Mouse (Mus musculus): ENCODE data around the gene Ccrl2. TPM values are rescaled to one million over a fixed set of nuclear protein-coding genes. Genes with fewer than 3 reads are reported as not detected.

Ccrl2 gene
- total and polyA plus RNA-seq, 3 experiments: 4.8 to 10.1 (median 8.0) TPM

- no peak for DNase-seq
Measured at GRCm38 (mm10) chr9:111062840-111063239, 5.5 kb upstream of the Ccrl2 start.

DNA sequence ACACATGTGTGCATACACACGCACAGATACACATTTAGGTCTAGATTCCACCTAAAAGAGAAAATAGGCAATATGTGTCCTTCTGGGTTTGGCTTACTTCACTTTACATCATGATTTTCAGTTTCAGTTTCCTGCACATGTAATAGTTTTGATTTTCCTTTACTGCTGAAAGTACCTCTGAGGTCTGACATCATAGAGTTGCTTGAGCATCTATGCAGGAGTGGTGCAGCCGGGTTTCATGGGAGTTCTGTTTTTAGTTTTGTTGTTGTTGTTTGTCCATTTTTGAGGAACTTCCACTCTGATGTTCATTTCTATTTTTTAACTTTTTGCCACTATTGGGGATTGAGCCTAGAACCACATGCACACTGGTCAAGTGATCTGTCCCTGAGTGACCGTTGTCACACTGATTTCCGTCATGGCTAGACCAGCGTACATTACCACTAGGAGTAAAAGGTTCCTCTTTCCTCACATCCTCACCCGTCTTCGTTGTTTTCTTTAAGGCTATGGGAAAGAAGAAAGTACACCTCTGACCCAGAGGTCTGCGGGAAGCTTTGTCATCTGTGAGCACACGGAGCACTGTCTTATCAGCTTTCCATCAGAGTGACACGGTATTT lies 1.7 kb upstream of the Ccrl2 start:
- no peak for DNase-seq

DNA sequence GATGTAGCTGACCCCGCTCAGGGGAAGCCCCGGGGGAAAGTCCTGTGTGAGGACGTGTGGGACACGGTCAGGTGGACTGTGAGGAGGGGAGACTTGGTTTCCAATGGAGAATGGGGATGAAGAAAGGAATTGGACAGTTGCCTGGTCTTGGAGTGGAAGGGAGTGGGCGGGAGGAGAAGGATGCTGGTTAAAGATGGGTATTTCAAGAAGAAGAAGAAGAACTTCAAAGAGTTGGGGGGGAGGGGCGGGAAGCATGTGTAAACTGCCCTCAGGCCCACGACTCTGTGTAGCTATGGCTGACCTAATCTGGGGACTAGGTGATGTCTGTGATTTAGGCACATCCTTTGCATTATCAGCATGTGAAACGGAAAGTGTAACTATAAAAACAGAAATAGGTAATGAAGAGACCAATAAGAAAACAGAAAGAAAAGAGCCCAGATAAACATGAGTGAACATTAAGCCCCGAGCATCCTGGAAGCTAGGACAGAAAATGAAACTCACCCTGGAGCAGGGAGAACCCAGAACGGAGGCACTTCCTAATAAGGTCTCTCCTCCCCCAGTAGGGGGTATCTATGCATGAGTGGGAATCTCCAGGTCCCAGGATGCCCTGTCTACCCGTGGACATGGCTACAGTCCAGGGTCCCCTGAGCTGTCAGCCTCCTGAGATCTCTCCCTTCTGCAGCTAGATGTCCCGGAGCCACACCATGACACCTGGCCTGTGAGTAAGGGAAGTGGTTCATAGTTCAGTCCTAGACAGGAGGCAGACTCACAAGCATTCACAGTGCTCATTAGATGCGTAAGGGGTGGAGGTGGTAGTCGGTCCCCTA lies 438 bp upstream of the Ccrl2 start:
- no peak for DNase-seq

- DNase-seq: no peak
Measured at GRCm38 (mm10) chr9:111056519-111056797, 861 bp downstream of the Ccrl2 start.

GRCm38 (mm10) chr9:111055800-111056518 lies 1.4 kb downstream of the Ccrl2 start:
- no peak for DNase-seq

GRCm38 (mm10) chr9:111054923-111055322 lies 2.4 kb downstream of the Ccrl2 start:
- no peak for DNase-seq

GRCm38 (mm10) chr9:111048452-111048851 lies 8.9 kb downstream of the Ccrl2 start:
- peak; percentile 13 for DNase-seq

- DNase-seq: no peak
Measured at GRCm38 (mm10) chr9:111047266-111047665, 10.1 kb downstream of the Ccrl2 start.

GRCm38 (mm10) chr9:111046222-111046621 lies 11.1 kb downstream of the Ccrl2 start:
- no peak for DNase-seq

DNA sequence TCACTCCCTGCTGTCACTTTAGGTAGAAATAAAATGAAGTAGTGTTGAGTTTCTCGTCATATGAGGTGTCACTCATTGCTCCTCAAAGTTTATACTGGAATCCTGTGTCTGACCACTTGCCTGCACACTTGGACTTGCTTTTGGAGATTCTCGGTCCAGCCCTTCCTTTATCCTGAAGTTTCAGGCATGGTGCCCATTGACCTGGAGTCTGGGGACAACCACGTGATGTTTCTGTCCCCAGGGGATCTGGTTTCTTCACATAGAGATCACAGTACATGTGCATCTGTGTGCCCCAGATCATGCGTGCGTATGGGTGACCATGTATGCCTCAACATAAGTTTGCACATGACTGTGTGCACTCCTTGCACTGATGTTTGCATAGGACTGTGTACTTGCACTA lies 15.1 kb downstream of the Ccrl2 start:
- DNase-seq: peak; percentile 36

DNA sequence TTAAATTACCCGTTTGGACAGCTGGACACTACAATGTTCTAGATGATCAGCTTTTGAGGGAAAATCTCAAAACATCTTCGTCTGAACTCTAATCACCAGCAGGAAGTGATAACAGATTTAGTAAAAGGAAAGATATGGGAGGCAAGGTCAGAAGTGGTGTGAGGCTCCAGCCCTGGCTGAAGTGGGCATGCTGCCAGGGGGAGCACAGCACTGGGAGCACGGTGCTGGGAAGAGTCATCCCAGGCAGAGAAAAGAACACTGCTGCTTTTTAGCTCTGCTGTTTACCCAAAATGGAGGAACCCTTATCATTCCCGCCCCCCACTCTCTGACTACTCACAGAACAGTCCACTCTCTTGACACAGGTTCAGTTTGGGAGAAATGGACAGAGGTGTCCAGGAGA lies 17.4 kb downstream of the Ccrl2 start:
- DNase-seq: peak; percentile 75

DNA sequence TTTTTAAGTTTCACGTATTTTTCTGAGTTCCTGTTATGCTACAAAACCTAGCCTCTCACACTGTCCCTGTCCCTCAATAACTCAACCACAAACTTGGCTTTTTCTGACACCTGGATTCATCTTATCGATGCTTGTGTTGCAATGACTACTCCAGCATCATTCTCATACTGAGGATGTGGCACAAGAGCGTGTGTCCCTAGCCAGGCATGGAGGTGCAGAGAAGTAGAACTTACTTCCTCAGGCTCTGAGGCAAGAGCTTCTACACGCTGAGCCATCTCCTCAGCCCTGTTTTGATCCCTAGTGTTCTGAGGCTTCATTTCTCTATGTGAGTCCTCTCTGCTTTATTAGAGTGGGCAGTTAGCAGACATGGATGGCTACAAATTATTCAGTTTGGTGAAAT lies 23.6 kb downstream of the Ccrl2 start:
- no peak for DNase-seq

DNA sequence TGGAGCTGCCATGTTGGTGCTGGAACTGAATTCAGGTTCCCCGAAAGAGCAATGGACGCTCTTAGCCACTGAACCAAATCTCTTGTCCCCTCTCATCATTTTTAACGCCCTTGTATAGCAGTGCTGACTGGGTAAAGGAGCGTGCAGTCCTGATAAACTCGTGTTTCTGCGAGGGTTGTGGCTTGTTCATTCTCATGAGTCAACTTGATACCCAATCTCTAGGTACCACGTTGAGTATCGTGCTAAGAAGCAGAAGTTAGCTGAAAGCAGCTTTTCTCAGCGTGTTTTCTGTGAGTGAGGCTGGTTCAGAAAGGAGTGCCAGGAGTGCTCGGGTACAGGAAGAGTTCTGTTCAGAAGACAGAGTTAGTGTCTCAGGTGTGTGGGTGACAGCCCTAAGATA lies 30.5 kb downstream of the Ccrl2 start:
- DNase-seq: no peak

- no peak for DNase-seq
Measured at GRCm38 (mm10) chr9:111019022-111019421, 38.3 kb downstream of the Ccrl2 start, which contains the start of gene Ltf. Ltf (plus strand) TSS chr9:111019271.

DNA sequence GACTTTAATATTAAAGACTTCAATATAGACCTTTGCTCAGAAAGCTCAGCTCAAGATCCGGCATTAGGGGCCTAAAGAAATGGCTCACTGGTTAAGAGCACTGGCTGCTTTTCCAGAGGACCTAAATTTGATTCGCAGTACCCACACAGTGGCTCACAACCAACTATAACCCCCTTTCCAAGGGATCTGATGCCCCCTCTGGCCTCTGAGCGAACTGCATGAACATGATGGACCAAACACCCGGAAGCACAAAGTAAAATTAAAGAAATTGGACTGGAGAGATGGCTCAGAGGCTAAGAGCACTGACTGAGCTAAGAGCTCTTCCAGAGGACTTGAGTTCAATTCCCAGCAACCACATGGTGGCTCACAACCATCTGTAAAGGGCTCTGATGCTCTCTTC lies 41.7 kb downstream of the Ccrl2 start:
- no peak for DNase-seq

DNA sequence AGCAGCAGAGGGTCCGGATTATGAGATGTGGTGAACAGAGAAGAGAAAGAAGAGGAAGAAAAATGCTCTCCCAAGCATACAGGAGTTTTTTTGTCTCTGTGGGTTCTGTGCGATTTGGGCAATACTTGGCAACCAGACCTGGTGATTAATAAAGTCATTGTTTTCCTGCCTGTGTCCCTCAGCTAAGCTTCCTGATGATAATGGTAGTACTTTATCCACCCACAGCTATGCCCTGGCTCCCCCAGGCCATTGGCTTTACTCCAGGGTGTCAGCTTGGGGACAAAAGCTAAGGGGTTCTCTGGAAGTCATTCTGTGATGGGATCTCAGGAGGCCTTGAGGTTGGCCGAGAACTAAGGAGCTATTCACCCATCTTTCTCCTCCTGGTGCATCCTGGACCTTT lies 45.3 kb downstream of the Ccrl2 start:
- DNase-seq: peak; percentile 55

DNA sequence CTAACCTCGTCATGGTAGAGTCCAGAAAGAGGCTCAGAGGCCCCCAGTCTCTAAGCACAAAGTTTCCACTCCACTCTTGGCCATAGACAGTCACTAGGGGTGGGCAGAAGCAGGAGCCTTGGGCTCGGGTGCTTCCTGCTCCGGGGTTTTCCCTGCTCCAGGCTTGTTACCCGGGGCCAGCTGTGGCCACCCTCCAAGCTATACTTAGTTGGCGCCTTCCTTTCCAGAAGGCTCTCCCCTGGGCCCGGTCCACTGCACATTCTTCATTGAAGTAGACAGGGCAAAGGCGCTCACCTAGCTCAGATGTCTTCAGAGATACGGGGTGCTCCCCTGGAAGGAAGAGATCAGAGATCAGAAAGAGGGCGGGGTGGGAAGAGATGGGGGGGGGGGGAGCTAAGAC lies 45.8 kb downstream of the Ccrl2 start:
- DNase-seq: peak; percentile 61

- DNase-seq: no peak
Measured at GRCm38 (mm10) chr9:111009763-111010162, 47.6 kb downstream of the Ccrl2 start.

DNA sequence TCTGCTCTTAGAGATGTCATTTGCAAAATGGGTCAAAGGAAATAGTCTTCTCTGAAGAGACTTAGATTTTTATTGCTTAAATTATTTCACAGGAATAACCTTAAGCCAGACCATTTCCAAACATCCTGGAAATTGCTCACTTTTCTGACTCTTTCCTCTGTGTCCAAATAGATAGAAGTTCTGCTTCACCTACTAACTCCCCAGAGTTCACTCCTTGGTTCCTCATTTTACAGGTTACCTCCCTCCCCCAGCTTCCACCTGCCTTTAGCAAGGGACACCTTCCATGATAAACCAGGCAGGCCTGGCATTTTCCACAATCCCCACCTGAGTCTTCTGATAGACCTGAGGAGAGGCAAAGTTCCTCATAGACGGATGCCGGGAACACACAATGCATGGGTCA lies 50.8 kb downstream of the Ccrl2 start:
- no peak for DNase-seq

Measured in adrenal gland, adult 2 months (tissue).